Comparison of ENCODE assay signal across 27 mouse cellular contexts in the genomic region with DNA sequence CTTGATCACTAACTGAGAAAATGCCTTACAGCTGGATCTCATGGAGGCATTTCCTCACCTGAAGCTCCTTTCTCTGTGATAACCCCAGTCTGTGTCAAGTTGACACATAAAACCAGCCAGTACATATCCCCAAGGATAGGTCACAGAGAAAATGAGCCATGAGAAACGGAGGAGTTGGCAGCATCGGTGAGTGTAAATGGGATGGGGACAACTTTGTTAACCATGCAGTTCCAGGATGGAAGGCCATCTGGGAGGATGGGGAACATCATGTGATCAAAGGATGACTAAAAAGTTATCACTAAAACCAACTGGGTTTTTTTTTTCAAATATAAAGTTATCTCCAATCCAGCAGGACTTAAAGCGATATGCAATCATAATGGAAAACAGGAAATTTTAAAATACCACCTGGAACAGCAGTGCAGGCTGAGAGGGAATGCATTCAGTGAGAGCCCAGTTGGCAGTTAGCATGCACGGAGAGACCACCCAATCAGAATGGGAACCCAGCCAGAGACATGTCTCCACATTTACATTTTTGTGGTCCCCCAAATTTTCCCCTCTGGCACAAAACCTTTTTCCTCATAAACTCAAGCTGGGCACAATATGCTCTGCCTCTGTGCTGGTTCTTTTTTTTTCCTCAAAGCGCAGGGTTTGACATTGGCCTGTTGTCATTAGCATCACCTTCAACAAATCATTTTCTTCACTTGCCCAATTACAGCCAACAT.
DNase-seq lines count a peak whose midpoint lies in the region; ATAC-seq and TF ChIP-seq lines count a peak whose summit lies in the region.
"Had no signal": no experiment of that assay in that cellular context is flagged by ENCODE, and none has a peak within 500 bp of the region (broad histone marks: within the 10 kb centered on the region; RNA-seq: fewer than 3 reads in every experiment).

No protein-coding gene starts in this region.

- no peaks in the 10 kb centered on the region for H3K9me3 ChIP-seq in embryonic facial prominence, embryonic 14.5 days (ENCODE audit: control insufficient read depth, low read length)
- no peaks in the 10 kb centered on the region for H3K9me3 ChIP-seq in embryonic facial prominence, embryonic 10.5 days
- H3K9me3 ChIP-seq in hindbrain, postnatal 0 days (ENCODE audit: low read length), result no peaks in the 10 kb centered on the region
- H3K9me3 ChIP-seq in hindbrain, embryonic 13.5 days, result no peaks in the 10 kb centered on the region
- no peaks in the 10 kb centered on the region for H3K9me3 ChIP-seq in lung, embryonic 14.5 days (ENCODE audit: low read depth, low read length)
- no peaks in the 10 kb centered on the region for H3K9me3 ChIP-seq in forebrain, postnatal 0 days (ENCODE audit: low read length)
- H3K9me3 ChIP-seq: embryonic facial prominence, embryonic 12.5 days; hindbrain, embryonic 10.5 days; megakaryocyte, embryonic 14.5 days; midbrain, embryonic 12.5 days had no signal

- ATAC-seq in embryonic facial prominence, embryonic 14.5 days (ENCODE audit: low read depth), result no peak
- no peak for ATAC-seq in hindbrain, postnatal 0 days
- ATAC-seq in hindbrain, embryonic 13.5 days (ENCODE audit: low FRiP score), result no peak
- no peak for ATAC-seq in lung, embryonic 14.5 days (ENCODE audit: insufficient read depth)
- peak; percentile 60; the same call in 1 of the 2 replicates for ATAC-seq in forebrain, postnatal 0 days
- ATAC-seq: intestine, postnatal 0 days; lung, postnatal 0 days; Patski had no signal

- H3K27ac ChIP-seq in embryonic facial prominence, embryonic 14.5 days (replicated peaks; ENCODE audit: low read depth, low read length), result no peak overlapping the region
- H3K27ac ChIP-seq in embryonic facial prominence, embryonic 10.5 days (replicated peaks), result no peak overlapping the region
- H3K27ac ChIP-seq in hindbrain, postnatal 0 days, result no peak overlapping the region
- H3K27ac ChIP-seq in hindbrain, embryonic 13.5 days, result no peak overlapping the region
- no peak overlapping the region for H3K27ac ChIP-seq in lung, embryonic 14.5 days (ENCODE audit: low read depth)
- H3K27ac ChIP-seq in forebrain, postnatal 0 days (ENCODE audit: low read depth, low read length), result no peak overlapping the region
- H3K27ac ChIP-seq: embryonic facial prominence, embryonic 12.5 days; hindbrain, embryonic 10.5 days; midbrain, embryonic 12.5 days had no signal

- H3K4me3 ChIP-seq in embryonic facial prominence, embryonic 14.5 days (ENCODE audit: low read depth, low read length), result no peak overlapping the region
- H3K4me3 ChIP-seq in embryonic facial prominence, embryonic 10.5 days, result no peak overlapping the region
- no peak overlapping the region for H3K4me3 ChIP-seq in hindbrain, postnatal 0 days (ENCODE audit: low read length)
- H3K4me3 ChIP-seq in hindbrain, embryonic 13.5 days, result no peak overlapping the region
- H3K4me3 ChIP-seq in lung, embryonic 14.5 days (ENCODE audit: low read depth, low read length), result no peak overlapping the region
- no peak overlapping the region for H3K4me3 ChIP-seq in lung, adult 2 months (replicated peaks; ENCODE audit: extremely low read depth, low read depth, low read length)
- H3K4me3 ChIP-seq in forebrain, postnatal 0 days (ENCODE audit: low read depth, low read length), result no peak overlapping the region
- H3K4me3 ChIP-seq: embryonic facial prominence, embryonic 12.5 days; erythroblast, embryonic 14.5 days; hindbrain, embryonic 10.5 days; megakaryocyte, embryonic 14.5 days; midbrain, embryonic 12.5 days had no signal

- peak; percentile 56 for DNase-seq in embryonic facial prominence, embryonic 14.5 days (ENCODE audit: low spot score)
- no peak for DNase-seq in embryonic facial prominence, embryonic 10.5 days (ENCODE audit: low spot score)
- peak; percentile 54 for DNase-seq in hindbrain, postnatal 0 days (ENCODE audit: low spot score)
- DNase-seq in lung, embryonic 14.5 days, result peak; percentile 5
- no peak for DNase-seq in lung, adult 2 months
- DNase-seq in forebrain, postnatal 0 days, result peak; percentile 64
- DNase-seq in ovary, adult 18-20 months (ENCODE audit: low spot score), result no peak
- DNase-seq: adrenal gland, postnatal 10 days; cerebellum, adult 11-12 months; cerebellum, postnatal 25 days; gastrocnemius, postnatal 14 days; heart, postnatal 14 days; kidney, postnatal 36 days; lung, postnatal 4 days; right cerebral cortex, adult 18-20 months; spleen, adult 18-20 months; thymus, postnatal 14 days had no signal

- TF ChIP-seq POLR2A in lung, adult 2 months (IDR thresholded peaks at IDR 0.05; ENCODE audit: borderline replicate concordance, extremely low read depth, low read depth, low read length), result no peak

- 71% methylated on average over 5 of the region's 5 CpGs for WGBS in embryonic facial prominence, embryonic 14.5 days
- 90% methylated on average over 5 of the region's 5 CpGs for WGBS in embryonic facial prominence, embryonic 10.5 days
- 68% methylated on average over 5 of the region's 5 CpGs for WGBS in hindbrain, postnatal 0 days
- WGBS in hindbrain, embryonic 13.5 days, result 87% methylated on average over 5 of the region's 5 CpGs
- WGBS in lung, embryonic 14.5 days, result 78% methylated on average over 5 of the region's 5 CpGs
- WGBS in lung, adult 2 months, result 79% methylated on average over 5 of the region's 5 CpGs
- 57% methylated on average over 5 of the region's 5 CpGs for WGBS in forebrain, postnatal 0 days

- no peak overlapping the region for H3K9ac ChIP-seq in embryonic facial prominence, embryonic 14.5 days (ENCODE audit: low read depth, low read length)
- no peak overlapping the region for H3K9ac ChIP-seq in hindbrain, postnatal 0 days (replicated peaks; ENCODE audit: low read length)
- H3K9ac ChIP-seq in hindbrain, embryonic 13.5 days, result no peak overlapping the region
- H3K9ac ChIP-seq in lung, embryonic 14.5 days, result no peak overlapping the region
- no peak overlapping the region for H3K9ac ChIP-seq in forebrain, postnatal 0 days
- H3K9ac ChIP-seq: embryonic facial prominence, embryonic 12.5 days; midbrain, embryonic 12.5 days had no signal

- no peak overlapping the region for H3K4me2 ChIP-seq in embryonic facial prominence, embryonic 14.5 days (ENCODE audit: low read depth, low read length)
- H3K4me2 ChIP-seq in hindbrain, postnatal 0 days (ENCODE audit: low read depth, low read length), result no peak overlapping the region
- no peak overlapping the region for H3K4me2 ChIP-seq in hindbrain, embryonic 13.5 days
- no peak overlapping the region for H3K4me2 ChIP-seq in lung, embryonic 14.5 days
- H3K4me2 ChIP-seq in forebrain, postnatal 0 days (ENCODE audit: low read depth), result no peak overlapping the region
- H3K4me2 ChIP-seq: embryonic facial prominence, embryonic 12.5 days; liver, embryonic 11.5 days; midbrain, embryonic 12.5 days had no signal

- no peaks in the 10 kb centered on the region for H3K4me1 ChIP-seq in embryonic facial prominence, embryonic 14.5 days (ENCODE audit: control insufficient read depth, insufficient read depth, low read length)
- H3K4me1 ChIP-seq in embryonic facial prominence, embryonic 10.5 days, result no peaks in the 10 kb centered on the region
- H3K4me1 ChIP-seq in hindbrain, postnatal 0 days (ENCODE audit: insufficient read depth, low read length), result no peaks in the 10 kb centered on the region
- H3K4me1 ChIP-seq in hindbrain, embryonic 13.5 days (replicated peaks), result no peaks in the 10 kb centered on the region
- no peaks in the 10 kb centered on the region for H3K4me1 ChIP-seq in lung, embryonic 14.5 days (ENCODE audit: insufficient read depth)
- H3K4me1 ChIP-seq in lung, adult 2 months (ENCODE audit: control insufficient read depth, insufficient read depth, low read length), result no peaks in the 10 kb centered on the region
- H3K4me1 ChIP-seq in forebrain, postnatal 0 days (ENCODE audit: insufficient read depth), result no peaks in the 10 kb centered on the region; the same call in 1 of the 2 replicates
- H3K4me1 ChIP-seq: embryonic facial prominence, embryonic 12.5 days; hindbrain, embryonic 10.5 days; megakaryocyte, embryonic 14.5 days; midbrain, embryonic 12.5 days had no signal

- H3K36me3 ChIP-seq in embryonic facial prominence, embryonic 14.5 days (ENCODE audit: control insufficient read depth, insufficient read depth, low read length), result no peaks in the 10 kb centered on the region
- no peaks in the 10 kb centered on the region for H3K36me3 ChIP-seq in embryonic facial prominence, embryonic 10.5 days (replicated peaks)
- no peaks in the 10 kb centered on the region for H3K36me3 ChIP-seq in hindbrain, postnatal 0 days (ENCODE audit: insufficient read depth, low read length)
- H3K36me3 ChIP-seq in hindbrain, embryonic 13.5 days, result no peaks in the 10 kb centered on the region
- no peaks in the 10 kb centered on the region for H3K36me3 ChIP-seq in lung, embryonic 14.5 days (ENCODE audit: insufficient read depth)
- H3K36me3 ChIP-seq in forebrain, postnatal 0 days (ENCODE audit: insufficient read depth), result no peaks in the 10 kb centered on the region
- H3K36me3 ChIP-seq: embryonic facial prominence, embryonic 12.5 days; hindbrain, embryonic 10.5 days; midbrain, embryonic 12.5 days had no signal

- no peak for TF ChIP-seq CTCF in hindbrain, postnatal 0 days (IDR thresholded peaks at IDR 0.05; ENCODE audit: low read depth)
- TF ChIP-seq CTCF in lung, embryonic 14.5 days (IDR thresholded peaks at IDR 0.05; ENCODE audit: low read depth), result no peak
- no peak for TF ChIP-seq CTCF in lung, adult 2 months (IDR thresholded peaks at IDR 0.05; ENCODE audit: insufficient read depth, low read length)
- no peak for TF ChIP-seq CTCF in forebrain, postnatal 0 days (IDR thresholded peaks at IDR 0.05; ENCODE audit: low read depth)

- no peaks in the 10 kb centered on the region for H3K27me3 ChIP-seq in embryonic facial prominence, embryonic 14.5 days (replicated peaks; ENCODE audit: control insufficient read depth, insufficient read depth, low read length)
- no peaks in the 10 kb centered on the region for H3K27me3 ChIP-seq in embryonic facial prominence, embryonic 10.5 days (replicated peaks; ENCODE audit: low read depth, poor library complexity, severe bottlenecking)
- no peaks in the 10 kb centered on the region for H3K27me3 ChIP-seq in hindbrain, postnatal 0 days (ENCODE audit: insufficient read depth, low read length)
- H3K27me3 ChIP-seq in hindbrain, embryonic 13.5 days, result no peaks in the 10 kb centered on the region
- H3K27me3 ChIP-seq in lung, embryonic 14.5 days (ENCODE audit: insufficient read depth, low read length), result no peaks in the 10 kb centered on the region
- H3K27me3 ChIP-seq in forebrain, postnatal 0 days (ENCODE audit: insufficient read depth, low read length), result no peaks in the 10 kb centered on the region
- H3K27me3 ChIP-seq: embryonic facial prominence, embryonic 12.5 days; megakaryocyte, embryonic 14.5 days; midbrain, embryonic 12.5 days had no signal

Comparison
In these comparisons a context has a peak if more than half of its experiments do, and no peak if none do; other contexts are left out.
1. DNase-seq: peak in embryonic facial prominence, embryonic 14.5 days (single experiment), hindbrain, postnatal 0 days (single experiment), lung, embryonic 14.5 days (single experiment) and forebrain, postnatal 0 days (single experiment); none in embryonic facial prominence, embryonic 10.5 days (single experiment), lung, adult 2 months (single experiment) and ovary, adult 18-20 months (single experiment).